Mouse (Mus musculus) bone marrow macrophage, adult 2 months (primary cell): Measurements from ENCODE around the gene Hivep2. TPM values are rescaled to one million over a fixed set of nuclear protein-coding genes. Genes with fewer than 3 reads are reported as not detected.

ENCODE experiments used
- H3K27ac ChIP-seq: 2 replicates; pipeline ENCODE4 v1.5.1; 2012; ENCODE audit warnings: low read depth, low read length; ENCODE audit not compliant: insufficient read depth
- H3K4me1 ChIP-seq: 2 replicates; pipeline ENCODE4 v1.6.1; 2012; ENCODE audit warnings: low read length; ENCODE audit not compliant: control insufficient read depth, insufficient read depth
- H3K4me3 ChIP-seq: 2 replicates; pipeline ENCODE4 v1.5.1; 2012; ENCODE audit warnings: mild to moderate bottlenecking, low read length, moderate library complexity; ENCODE audit not compliant: insufficient read depth
- CTCF ChIP-seq: IDR thresholded peaks from 2 replicates; pipeline ENCODE4 v1.5.1; 2012; ENCODE audit warnings: low read depth, mild to moderate bottlenecking, low read length, moderate library complexity
- POLR2A ChIP-seq: IDR thresholded peaks from 2 replicates; pipeline ENCODE4 v1.6.1; 2012; ENCODE audit warnings: mild to moderate bottlenecking, low read depth, low read length, borderline replicate concordance
- polyA plus RNA-seq: library from polyadenylated mRNA; stranded (reverse); fragments of >200 nt; gene quantifications from 2 replicates; pipeline ENCODE4 v1.2.4, GENCODE M21; 2012; ENCODE audit not compliant: missing spikeins, insufficient read depth, insufficient read length

The Hivep2 gene
- polyA plus RNA-seq, 1 experiment, result 1.6 TPM

DNA sequence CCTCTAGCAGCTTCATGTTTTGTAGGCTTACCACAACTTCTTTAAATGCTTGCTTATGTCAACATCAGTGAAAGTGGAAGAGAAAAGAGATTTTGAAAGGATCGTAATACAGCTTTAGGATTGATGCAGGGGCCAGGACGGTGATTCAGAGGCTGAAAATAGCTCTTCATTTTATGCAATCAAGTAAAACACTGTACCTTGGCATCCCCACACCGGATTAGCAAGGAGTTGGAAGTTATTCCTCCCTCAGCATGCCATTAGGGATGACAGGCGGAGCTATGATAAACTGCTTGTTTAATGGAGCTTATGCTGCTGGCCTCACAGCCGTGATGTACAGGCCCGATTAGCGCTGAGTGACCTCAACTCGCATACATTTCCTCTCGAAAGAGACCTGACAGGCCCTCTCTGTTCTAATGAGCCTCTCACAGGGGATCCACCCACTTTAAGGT is 89.7 kb downstream of the Hivep2 start:
- Histone ChIP-seq H3K4me3 (no peak overlapping the region; the same call in 1 of the 2 replicates), H3K4me1 (peaks cover 12% of the 10 kb centered on the region), H3K27ac (no peak overlapping the region)
- no peak for TF ChIP-seq CTCF
- TF ChIP-seq POLR2A, result no peak

DNA sequence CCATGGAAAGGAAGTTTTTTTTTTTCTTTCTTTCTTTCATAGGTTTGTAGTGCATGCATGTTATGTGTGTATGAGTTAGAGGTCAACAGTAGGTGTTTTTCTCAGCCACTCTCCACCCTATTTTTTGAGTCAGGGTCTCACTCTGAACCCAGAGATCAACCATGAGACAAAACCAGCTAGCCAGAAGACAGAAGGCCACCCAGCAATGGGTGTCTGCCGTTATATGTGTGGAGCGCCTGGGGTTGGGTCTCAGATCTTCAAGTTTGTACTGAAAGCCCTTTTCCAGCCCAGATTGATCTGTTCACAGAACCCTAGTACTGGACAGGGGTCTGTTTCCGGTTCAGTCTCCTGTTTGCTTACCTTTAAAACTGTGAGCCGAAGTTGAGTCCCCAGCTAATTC is 90.2 kb downstream of the Hivep2 start:
- TF ChIP-seq CTCF, result no peak
- TF ChIP-seq POLR2A, result no peak
- Histone ChIP-seq H3K4me3 (no peak overlapping the region), H3K27ac (no peak overlapping the region), H3K4me1 (peaks cover 12% of the 10 kb centered on the region)

DNA sequence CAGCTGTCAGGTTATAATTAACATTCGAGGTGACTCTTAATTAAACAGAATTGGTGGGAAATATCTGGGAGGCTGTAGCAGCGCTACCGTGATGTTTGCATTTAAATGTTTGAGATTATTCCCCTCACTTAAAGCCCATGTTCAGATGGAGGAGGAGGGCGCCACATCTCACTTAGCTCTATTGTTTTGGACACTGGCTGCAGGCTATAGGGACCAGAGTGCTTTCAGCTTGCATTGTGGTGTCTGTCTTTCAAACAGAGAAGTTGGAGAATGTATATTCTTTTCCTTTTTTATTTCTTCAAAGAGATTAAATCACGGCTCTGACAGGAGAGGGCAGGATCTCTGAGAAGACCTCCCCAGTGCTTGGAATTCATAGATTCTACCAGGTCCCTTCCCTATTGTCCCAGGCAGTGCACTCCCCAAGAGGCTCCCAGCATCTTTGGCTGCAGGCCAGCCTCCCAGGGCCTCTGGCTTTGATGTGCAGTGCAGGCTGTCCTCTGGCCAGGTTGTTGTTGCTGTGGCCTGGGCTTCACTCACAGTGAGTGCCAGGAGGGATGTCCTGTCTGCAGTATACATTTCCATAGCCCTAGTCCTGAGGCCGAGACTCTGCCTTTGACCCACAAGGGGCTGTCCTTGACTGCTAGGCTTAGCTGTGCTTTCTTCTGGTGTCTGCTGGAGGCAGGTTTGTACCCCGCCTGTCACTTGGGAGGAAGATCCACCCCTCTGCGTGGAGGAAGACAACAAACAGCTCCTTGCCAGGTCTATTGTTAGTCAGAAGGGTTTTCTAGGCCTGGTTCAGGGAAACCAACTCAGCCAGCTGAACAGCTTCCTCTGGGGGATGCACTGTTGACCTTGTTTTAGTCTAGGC is 90.9 kb downstream of the Hivep2 start:
- TF ChIP-seq CTCF (no peak), POLR2A (no peak)
- Histone ChIP-seq H3K4me3 (no peak overlapping the region), H3K4me1 (peaks cover 12% of the 10 kb centered on the region), H3K27ac (no peak overlapping the region)

DNA sequence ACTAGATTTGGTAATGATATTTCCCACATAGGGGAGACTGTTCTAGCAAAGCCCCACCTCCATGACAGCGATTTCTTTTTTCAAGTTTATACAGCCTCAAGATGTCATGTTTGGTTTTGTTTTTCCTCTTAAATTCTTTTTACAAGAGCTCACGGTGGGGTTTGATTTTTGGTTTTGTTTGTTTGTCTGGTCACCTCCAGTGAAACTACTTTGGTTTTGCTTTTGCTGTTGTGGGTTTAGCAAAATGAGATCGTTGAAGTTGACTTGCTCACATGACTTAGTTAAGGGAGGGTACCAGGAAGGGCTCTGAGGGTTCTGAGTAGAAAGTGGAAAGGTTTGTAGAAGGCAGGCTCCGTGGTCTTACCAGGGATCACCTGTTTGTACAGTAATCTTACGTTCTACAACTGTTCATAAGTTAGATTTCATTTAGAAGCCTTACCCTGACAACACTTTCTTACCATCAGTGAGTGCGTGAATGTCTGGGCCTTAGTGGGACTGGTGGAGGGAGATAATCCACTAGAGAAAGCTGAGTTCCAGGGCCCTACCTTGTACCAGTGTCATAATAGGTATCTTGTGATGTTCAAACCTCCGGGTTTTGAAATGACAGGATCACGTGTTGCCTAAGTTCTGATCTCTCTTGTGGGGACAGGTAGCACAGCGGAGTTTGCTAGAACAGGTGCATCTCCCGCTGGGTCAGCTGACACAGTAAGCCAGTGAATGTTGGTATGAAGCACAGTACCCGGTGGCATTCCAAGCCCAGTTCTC is 92.1 kb downstream of the Hivep2 start:
- Histone ChIP-seq H3K27ac (no peak overlapping the region), H3K4me1 (peaks cover 11% of the 10 kb centered on the region), H3K4me3 (no peak overlapping the region)
- no peak for TF ChIP-seq POLR2A
- no peak for TF ChIP-seq CTCF

DNA sequence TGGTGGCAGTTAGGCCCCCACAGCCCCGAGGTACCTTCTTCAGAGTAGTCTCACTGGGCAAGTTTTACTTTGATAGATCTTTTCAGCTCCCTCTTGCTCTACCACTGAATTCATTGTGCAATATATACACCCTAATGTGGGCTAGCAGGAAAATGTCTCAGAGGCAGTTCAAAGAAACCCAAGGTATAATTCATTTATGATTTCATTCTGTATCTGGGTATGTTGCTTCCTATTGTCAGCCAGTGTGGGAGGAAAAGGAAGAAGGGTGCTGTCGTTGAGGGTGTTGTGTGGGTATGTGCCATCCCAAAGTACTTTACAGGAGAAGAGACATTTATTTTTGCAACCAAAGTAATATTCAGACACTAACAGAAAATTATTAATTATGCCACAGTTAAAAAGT is 92.9 kb downstream of the Hivep2 start:
- Histone ChIP-seq H3K27ac (no peak overlapping the region), H3K4me3 (no peak overlapping the region), H3K4me1 (peaks cover 10% of the 10 kb centered on the region)
- TF ChIP-seq POLR2A (no peak), CTCF (no peak)

DNA sequence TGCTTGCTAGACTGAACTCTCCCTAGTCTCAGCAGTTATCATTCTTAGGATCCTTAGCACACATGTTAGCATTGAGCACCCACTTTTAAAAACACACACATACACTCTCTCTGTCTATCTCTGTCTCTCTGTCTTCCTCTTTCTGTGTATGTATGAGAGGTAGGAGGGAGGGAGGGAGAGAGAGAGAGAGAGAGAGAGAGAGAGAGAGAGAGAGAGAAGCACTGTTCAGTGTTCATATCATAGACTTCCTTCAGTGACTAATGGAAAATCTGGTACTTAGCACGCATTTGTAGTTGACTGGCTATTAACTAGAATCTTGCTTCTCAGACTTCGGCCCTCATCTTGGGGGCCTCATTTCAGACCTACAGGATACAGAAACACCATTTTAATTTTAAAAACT is 93.7 kb downstream of the Hivep2 start:
- H3K4me1 ChIP-seq, result peaks cover 10% of the 10 kb centered on the region
- H3K27ac ChIP-seq, result no peak overlapping the region
- H3K4me3 ChIP-seq, result no peak overlapping the region
- TF ChIP-seq CTCF (no peak), POLR2A (no peak)

DNA sequence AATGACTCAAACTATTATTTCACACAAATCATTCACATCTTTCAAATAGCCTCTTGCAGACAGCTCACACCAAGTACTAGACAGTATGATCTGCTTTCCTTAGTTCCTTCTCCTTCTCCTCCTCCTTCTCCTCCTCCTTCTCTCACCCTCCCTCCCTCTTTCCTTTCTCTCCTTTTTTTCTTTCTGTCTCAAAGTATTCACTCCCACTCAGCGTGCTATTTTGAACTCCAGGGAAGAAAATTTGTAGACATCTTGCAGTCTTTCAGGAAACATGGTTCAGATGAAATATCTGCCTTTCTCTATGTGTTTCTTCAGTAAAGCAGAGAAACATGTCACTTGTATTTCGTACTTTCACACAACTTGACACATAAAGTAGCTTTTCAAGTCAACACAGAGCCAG is 94.4 kb downstream of the Hivep2 start:
- H3K4me3 ChIP-seq, result no peak overlapping the region
- peaks cover 8% of the 10 kb centered on the region for H3K4me1 ChIP-seq
- TF ChIP-seq CTCF, result no peak
- no peak for TF ChIP-seq POLR2A
- H3K27ac ChIP-seq, result no peak overlapping the region

DNA sequence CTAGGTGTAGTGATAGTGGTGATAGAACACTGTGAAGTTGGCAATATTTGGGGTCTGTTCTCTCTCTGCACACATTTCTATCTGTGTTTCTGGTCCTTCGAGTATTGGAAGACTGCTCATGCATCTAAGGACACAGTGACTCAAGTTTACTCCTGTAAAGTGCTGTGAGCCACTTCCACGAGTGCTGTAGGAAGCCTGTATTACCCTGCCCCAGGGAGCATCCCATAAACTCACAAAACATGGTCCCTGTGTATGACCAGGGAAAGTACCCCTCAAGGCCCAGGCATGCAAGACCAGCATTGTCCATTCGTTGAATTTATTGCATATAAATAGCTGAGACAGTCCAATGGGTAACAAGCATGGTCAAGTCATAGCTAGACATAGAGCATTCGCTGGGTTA is 97.4 kb downstream of the Hivep2 start:
- Histone ChIP-seq H3K27ac (no peak overlapping the region), H3K4me1 (no peaks in the 10 kb centered on the region), H3K4me3 (no peak overlapping the region)
- TF ChIP-seq POLR2A (no peak), CTCF (no peak)

DNA sequence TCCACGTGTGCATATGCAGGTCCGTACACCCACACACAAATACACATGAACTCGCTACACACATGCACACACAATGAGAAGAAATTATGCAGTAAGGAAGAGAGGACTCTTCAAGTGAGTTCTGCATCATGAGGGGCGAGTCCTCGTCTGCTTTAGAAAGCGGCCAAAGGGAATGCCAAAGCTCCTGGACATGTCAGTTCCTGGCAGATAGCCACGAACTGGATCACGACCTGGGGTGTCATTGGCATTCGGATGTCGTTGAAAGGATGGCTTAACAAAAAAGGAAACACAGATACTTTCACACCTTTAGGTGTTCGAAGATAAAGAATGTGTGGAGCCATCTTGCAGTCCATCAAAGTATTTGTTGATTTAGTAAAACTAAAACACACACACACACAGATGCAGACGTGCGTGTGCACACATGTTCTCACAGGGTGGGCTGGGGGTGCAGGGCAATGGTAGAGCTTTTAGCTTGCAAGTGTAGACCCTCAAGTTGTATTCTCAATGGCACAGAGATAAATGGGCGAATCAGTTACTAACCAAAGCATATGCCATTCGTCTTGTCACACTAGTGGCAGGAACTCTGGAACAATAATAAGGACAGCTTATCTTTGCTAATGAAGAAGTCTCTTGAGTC is 99.0 kb downstream of the Hivep2 start:
- no peaks in the 10 kb centered on the region for H3K4me1 ChIP-seq
- H3K4me3 ChIP-seq, result no peak overlapping the region
- TF ChIP-seq POLR2A (no peak), CTCF (no peak)
- no peak overlapping the region for H3K27ac ChIP-seq
